Mouse (Mus musculus): ENCODE results near the gene Mrgprf. TPM values are rescaled to one million over a fixed set of nuclear protein-coding genes. Genes with fewer than 3 reads are reported as not detected.

Gene Mrgprf
- total and polyA plus RNA-seq, 2 experiments from 2014 or later, result 3.4 to 4.4 TPM

DNA sequence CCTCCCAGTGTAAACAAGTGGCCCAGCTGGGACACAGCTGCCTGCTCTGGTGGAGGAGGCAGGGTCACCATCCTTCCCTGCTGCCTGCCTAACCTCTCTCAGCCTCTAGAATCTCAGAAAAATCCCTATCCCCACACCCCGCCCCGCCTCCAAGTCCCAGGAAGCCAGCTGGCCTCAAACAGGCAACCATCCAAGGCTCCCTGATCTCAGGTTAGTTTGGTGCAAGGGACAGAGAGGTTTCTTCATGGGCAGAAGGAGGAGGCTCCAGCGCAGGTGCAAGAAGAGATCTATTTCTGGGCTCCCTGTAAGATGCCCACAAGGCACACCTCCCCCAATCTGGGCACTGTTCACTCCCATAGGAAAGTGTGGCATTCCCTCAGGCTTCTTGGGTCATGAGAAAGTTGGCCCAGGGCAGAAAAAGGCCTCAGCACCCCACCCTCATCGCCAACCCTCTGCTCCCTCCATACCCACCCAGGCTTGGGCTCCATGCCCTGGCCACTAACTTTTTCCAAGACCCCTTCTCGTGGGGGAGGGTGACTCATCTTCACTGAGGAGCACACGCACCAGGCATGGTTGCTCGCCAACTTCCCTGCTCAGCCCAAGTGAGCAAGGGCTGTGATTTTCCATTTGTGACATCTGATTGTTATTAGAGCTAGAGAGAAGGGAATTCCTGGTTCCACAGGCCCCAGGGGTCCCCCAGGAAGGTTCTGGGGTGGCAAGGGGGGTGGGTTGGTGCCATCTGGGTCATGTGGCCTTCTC lies 887 bp upstream of the Mrgprf start:
- H3K9me3 ChIP-seq (ENCODE audit: low read length), result no peaks in the 10 kb centered on the region
- no peak overlapping the region for H3K4me2 ChIP-seq (ENCODE audit: low read depth)
- TF ChIP-seq CTCF (IDR thresholded peaks at IDR 0.05; ENCODE audit: low read depth), result no peak
- no peak overlapping the region for H3K9ac ChIP-seq
- H3K27ac ChIP-seq (ENCODE audit: low read depth, low read length), result no peak overlapping the region
- H3K27me3 ChIP-seq (ENCODE audit: insufficient read depth, low read length), result no peaks in the 10 kb centered on the region
- ATAC-seq (no peak), DNase-seq (no peak)
- H3K4me1 ChIP-seq (ENCODE audit: insufficient read depth), result no peaks in the 10 kb centered on the region
- no peaks in the 10 kb centered on the region for H3K36me3 ChIP-seq (ENCODE audit: insufficient read depth)
- H3K4me3 ChIP-seq (ENCODE audit: low read depth, low read length), result no peak overlapping the region
- WGBS, result 65% methylated on average over 7 of the region's 7 CpGs

DNA sequence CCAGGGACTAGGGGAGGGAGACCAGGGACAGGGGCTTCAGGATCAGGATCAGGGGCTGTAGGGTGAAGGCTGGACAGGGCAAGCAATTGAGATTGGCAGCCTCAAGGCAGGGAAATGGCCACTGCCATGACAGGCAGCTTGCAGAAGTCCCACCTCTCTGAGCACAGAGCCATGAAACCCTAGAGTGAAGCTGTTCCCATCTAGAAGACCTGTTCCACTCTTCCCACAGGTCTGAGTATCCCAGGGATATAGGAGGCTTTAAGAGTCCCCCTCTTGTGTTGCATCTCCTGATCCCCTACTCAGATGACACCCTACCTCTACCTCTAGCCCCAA lies 346 bp downstream of the Mrgprf start:
- no peak overlapping the region for H3K9ac ChIP-seq

DNA sequence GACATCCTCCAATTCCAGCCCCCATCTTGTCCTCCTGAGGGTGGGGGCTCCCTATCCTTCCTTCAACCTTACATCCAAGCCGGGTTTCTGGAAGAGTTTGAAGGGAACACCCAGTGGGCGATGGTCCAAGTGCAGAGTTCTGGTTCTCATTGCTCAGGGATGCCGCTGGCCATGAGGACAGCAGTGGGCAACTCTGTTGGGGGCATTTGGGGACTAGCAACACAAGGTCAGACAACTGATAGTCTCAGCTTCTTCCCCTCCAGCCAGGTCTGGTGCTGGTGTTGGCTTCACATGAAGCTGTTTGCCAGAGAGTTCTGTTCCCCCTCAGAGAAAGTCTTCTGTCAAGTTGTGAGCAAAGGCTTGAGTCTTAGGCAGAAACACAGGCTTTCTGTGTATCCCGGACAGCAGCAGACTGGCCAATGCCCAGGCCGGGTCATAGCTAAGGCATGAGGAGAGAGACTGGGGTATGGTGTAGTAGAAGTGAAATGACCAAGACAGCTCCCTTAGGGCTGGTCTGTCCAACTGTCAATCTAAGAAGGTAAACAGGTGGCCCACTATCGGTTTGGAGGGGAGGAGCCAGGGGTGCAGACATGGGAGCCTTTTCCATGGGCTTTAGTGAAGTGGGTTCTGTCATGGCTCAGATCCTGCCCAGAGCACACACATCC lies 845 bp downstream of the Mrgprf start:
- no peaks in the 10 kb centered on the region for H3K36me3 ChIP-seq (ENCODE audit: insufficient read depth)
- 82% methylated on average over 6 of the region's 6 CpGs for WGBS
- H3K4me1 ChIP-seq (ENCODE audit: insufficient read depth), result no peaks in the 10 kb centered on the region
- no peak for ATAC-seq
- DNase-seq, result no peak
- H3K27ac ChIP-seq (ENCODE audit: low read depth, low read length), result no peak overlapping the region
- H3K4me3 ChIP-seq (ENCODE audit: low read depth, low read length), result no peak overlapping the region
- H3K27me3 ChIP-seq (ENCODE audit: insufficient read depth, low read length), result no peaks in the 10 kb centered on the region
- no peak overlapping the region for H3K4me2 ChIP-seq (ENCODE audit: low read depth)
- H3K9me3 ChIP-seq (ENCODE audit: low read length), result no peaks in the 10 kb centered on the region
- no peak overlapping the region for H3K9ac ChIP-seq
- TF ChIP-seq CTCF (IDR thresholded peaks at IDR 0.05; ENCODE audit: low read depth), result no peak

More for the DNA sequence above, 346 bp downstream of the Mrgprf start:
- ATAC-seq (no peak), DNase-seq (no peak)
- Histone ChIP-seq H3K9me3 (ENCODE audit: low read length) (no peaks in the 10 kb centered on the region), H3K4me2 (ENCODE audit: low read depth) (no peak overlapping the region), H3K27me3 (ENCODE audit: insufficient read depth, low read length) (no peaks in the 10 kb centered on the region), H3K36me3 (ENCODE audit: insufficient read depth) (no peaks in the 10 kb centered on the region), H3K27ac (ENCODE audit: low read depth, low read length) (no peak overlapping the region), H3K4me1 (ENCODE audit: insufficient read depth) (no peaks in the 10 kb centered on the region), H3K4me3 (ENCODE audit: low read depth, low read length) (no peak overlapping the region)
- no peak for TF ChIP-seq CTCF (IDR thresholded peaks at IDR 0.05; ENCODE audit: low read depth)

DNA sequence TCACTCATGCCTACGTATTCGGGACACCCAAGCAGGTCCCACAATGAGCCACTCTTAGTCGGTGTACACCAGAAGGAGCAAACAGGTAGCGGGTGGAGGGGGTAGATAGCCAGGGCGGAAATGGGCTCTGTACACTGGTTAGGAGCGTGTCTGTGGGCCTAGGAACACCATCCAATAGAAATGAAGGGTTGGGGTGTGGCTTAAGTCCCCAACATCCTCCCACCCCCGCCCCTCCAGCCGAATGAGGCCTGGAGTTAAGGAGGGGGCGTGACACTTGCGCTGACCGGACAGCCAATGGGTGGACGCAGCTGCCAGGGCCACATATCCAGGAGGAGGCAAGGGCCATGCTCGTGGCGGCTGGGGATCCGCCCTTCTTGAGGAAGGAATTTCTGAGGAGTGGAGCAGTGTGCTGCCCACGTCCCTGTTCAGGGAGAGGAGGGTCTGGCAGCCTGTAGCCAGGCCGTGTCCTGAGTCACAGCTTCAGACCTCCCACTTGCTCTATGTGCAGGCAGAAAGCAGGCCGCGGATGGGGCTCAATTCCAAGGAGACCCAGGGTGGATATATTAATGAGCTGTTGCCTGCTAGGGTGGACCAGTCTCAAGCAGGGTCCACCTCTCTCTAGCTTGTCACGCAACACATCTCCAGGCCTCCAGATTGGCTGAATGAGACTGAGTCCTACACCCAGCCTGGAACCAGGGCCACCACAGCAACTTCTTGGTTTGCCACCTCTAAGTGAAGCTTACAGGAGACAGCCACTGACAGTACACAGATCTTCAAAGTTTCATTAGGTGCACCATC lies 2.1 kb downstream of the Mrgprf start:
- ATAC-seq, result peak; percentile 81
- no peak for TF ChIP-seq CTCF (IDR thresholded peaks at IDR 0.05; ENCODE audit: low read depth)
- 7% methylated on average over 20 of the region's 20 CpGs for WGBS

DNA sequence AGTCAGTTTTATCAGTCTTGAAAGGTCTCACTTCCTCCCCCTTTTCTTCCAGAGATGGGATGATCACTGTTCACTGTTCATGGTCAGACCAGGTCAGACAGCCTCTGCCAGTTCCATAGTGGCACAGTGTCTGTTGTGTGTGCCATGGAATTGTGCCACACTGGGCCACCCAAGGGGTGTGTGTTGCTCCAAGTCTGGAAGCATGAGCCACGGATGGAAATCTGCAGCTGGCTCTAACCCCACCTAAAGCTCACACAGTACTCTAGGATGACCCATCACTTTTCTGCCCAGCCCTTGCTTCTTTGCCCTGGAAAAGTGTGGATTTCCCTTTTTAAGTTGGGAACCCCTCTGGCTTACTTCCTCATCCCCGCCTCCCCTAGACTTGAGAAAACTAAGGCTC lies 3.5 kb downstream of the Mrgprf start:
- Histone ChIP-seq H3K9me3 (ENCODE audit: low read length) (no peaks in the 10 kb centered on the region), H3K4me3 (ENCODE audit: low read depth, low read length) (no peak overlapping the region), H3K9ac (no peak overlapping the region), H3K4me1 (ENCODE audit: insufficient read depth) (no peaks in the 10 kb centered on the region), H3K27ac (ENCODE audit: low read depth, low read length) (no peak overlapping the region), H3K27me3 (ENCODE audit: insufficient read depth, low read length) (no peaks in the 10 kb centered on the region), H3K4me2 (ENCODE audit: low read depth) (no peak overlapping the region), H3K36me3 (ENCODE audit: insufficient read depth) (no peaks in the 10 kb centered on the region)
- TF ChIP-seq CTCF (IDR thresholded peaks at IDR 0.05; ENCODE audit: low read depth), result no peak
- no peak for DNase-seq
- 83% methylated on average over 2 of the region's 2 CpGs for WGBS
- no peak for ATAC-seq

More for the DNA sequence above, 2.1 kb downstream of the Mrgprf start:
- Histone ChIP-seq H3K27ac (ENCODE audit: low read depth, low read length) (no peak overlapping the region), H3K36me3 (ENCODE audit: insufficient read depth) (no peaks in the 10 kb centered on the region), H3K27me3 (ENCODE audit: insufficient read depth, low read length) (no peaks in the 10 kb centered on the region), H3K4me3 (ENCODE audit: low read depth, low read length) (no peak overlapping the region), H3K4me2 (ENCODE audit: low read depth) (peak overlapping the region; percentile 24), H3K9ac (no peak overlapping the region), H3K4me1 (ENCODE audit: insufficient read depth) (no peaks in the 10 kb centered on the region), H3K9me3 (ENCODE audit: low read length) (no peaks in the 10 kb centered on the region)
- DNase-seq, result peak; percentile 18

DNA sequence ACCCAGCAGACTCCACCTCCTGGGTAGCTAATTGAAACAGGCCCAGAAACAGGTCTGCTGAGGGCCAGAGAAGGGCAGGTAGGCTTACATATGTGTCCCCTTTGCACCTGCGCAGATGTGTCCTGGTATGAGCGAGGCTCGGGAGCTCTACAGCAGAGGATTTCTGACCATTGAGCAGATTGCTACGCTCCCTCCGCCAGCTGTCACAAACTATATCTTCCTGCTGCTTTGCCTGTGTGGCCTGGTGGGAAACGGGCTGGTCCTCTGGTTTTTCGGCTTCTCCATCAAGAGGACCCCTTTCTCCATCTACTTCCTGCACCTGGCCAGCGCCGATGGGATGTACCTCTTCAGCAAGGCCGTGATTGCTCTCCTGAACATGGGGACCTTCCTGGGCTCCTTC lies 7.0 kb downstream of the Mrgprf start:
- Histone ChIP-seq H3K9ac (no peak overlapping the region), H3K27ac (ENCODE audit: low read depth, low read length) (no peak overlapping the region), H3K27me3 (ENCODE audit: insufficient read depth, low read length) (no peaks in the 10 kb centered on the region), H3K4me1 (ENCODE audit: insufficient read depth) (no peaks in the 10 kb centered on the region), H3K36me3 (ENCODE audit: insufficient read depth) (no peaks in the 10 kb centered on the region), H3K9me3 (ENCODE audit: low read length) (no peaks in the 10 kb centered on the region), H3K4me3 (ENCODE audit: low read depth, low read length) (no peak overlapping the region), H3K4me2 (ENCODE audit: low read depth) (no peak overlapping the region)
- TF ChIP-seq CTCF (IDR thresholded peaks at IDR 0.05; ENCODE audit: low read depth), result no peak
- ATAC-seq (no peak), DNase-seq (no peak)
- WGBS, result 95% methylated on average over 10 of the region's 10 CpGs

All from forebrain, postnatal 0 days (tissue).